In genomic region chr13:70624445-70624844, GRCm38 (mm10) we compare ENCODE assay signal across 27 mouse cellular contexts.
"Had no signal": no experiment of that assay in that cellular context is flagged by ENCODE, and none has a peak within 500 bp of the region (broad histone marks: within the 10 kb centered on the region; RNA-seq: fewer than 3 reads in every experiment).

No protein-coding gene starts in this region.

- DNase-seq: gastrocnemius, adult 2 months; gastrocnemius, postnatal 10 days; gastrocnemius, postnatal 25 days; heart, postnatal 14 days; heart, postnatal 4 days; kidney, adult 18-20 months; kidney, adult 8-10 months; kidney, postnatal 10 days; kidney, postnatal 25 days; kidney, postnatal 4 days; liver; liver, embryonic 13.5 days; liver, postnatal 0 days had no signal

- H3K9ac ChIP-seq: heart, embryonic 13.5 days; heart, embryonic 15.5 days; hindbrain, embryonic 12.5 days; limb, embryonic 12.5 days; liver, embryonic 13.5 days; liver, embryonic 15.5 days; liver, postnatal 0 days had no signal

- H3K27ac ChIP-seq: heart, embryonic 13.5 days; heart, embryonic 15.5 days; hindbrain, embryonic 10.5 days; hindbrain, embryonic 12.5 days; layer of hippocampus, adult 2 months; left cerebral cortex, adult 2 months; limb, embryonic 10.5 days; limb, embryonic 12.5 days; liver, embryonic 13.5 days; liver, embryonic 15.5 days had no signal

- H3K9me3 ChIP-seq: heart, embryonic 15.5 days; hindbrain, embryonic 12.5 days; limb, embryonic 10.5 days; liver, embryonic 13.5 days; liver, embryonic 15.5 days had no signal

- ATAC-seq: hindbrain, embryonic 16.5 days; inflammation-experienced regulatory T-cells, adult 6 months; intestine, embryonic 16.5 days; liver, postnatal 0 days had no signal

- H3K4me2 ChIP-seq: heart, embryonic 11.5 days; heart, embryonic 13.5 days; heart, embryonic 15.5 days; hindbrain, embryonic 12.5 days; limb, embryonic 12.5 days; liver, embryonic 11.5 days; liver, embryonic 13.5 days; liver, embryonic 15.5 days had no signal

- H3K4me1 ChIP-seq: hindbrain, embryonic 10.5 days; hindbrain, embryonic 12.5 days; limb, embryonic 10.5 days; limb, embryonic 12.5 days had no signal

- H3K4me3 ChIP-seq: gastrocnemius, adult 2 months; heart, embryonic 13.5 days; heart, embryonic 15.5 days; hindbrain, embryonic 10.5 days; hindbrain, embryonic 12.5 days; layer of hippocampus, adult 2 months; left cerebral cortex, adult 2 months; limb, embryonic 10.5 days; limb, embryonic 12.5 days; liver, embryonic 13.5 days; liver, embryonic 15.5 days had no signal

- H3K27me3 ChIP-seq: heart, embryonic 13.5 days; heart, embryonic 15.5 days; hindbrain, embryonic 12.5 days; limb, embryonic 12.5 days; liver, embryonic 13.5 days; liver, embryonic 15.5 days had no signal
